Mouse (Mus musculus): ENCODE measurements around the gene Qprt.
A peak's percentile ranks its signal among the peaks of the same experiment; 100 is the strongest.

Qprt gene

GRCm38 (mm10) chr7:127099528-127099927 is 22.5 kb downstream of the Qprt start:
- DNase-seq (ENCODE audit: inconsistent age in 2 of 2, low spot score in 1 of 2) = no peak

GRCm38 (mm10) chr7:127098950-127099349 is 23.1 kb downstream of the Qprt start:
- no peak for DNase-seq (ENCODE audit: inconsistent age in 2 of 2, low spot score in 1 of 2)

GRCm38 (mm10) chr7:127098521-127098920 is 23.5 kb downstream of the Qprt start:
- no peak for DNase-seq (ENCODE audit: inconsistent age in 2 of 2, low spot score in 1 of 2)

GRCm38 (mm10) chr7:127096456-127096855 is 25.6 kb downstream of the Qprt start:
- DNase-seq (ENCODE audit: inconsistent age in 2 of 2, low spot score in 1 of 2) = no peak

- DNase-seq (ENCODE audit: inconsistent age in 2 of 2, low spot score in 1 of 2) = no peak
Measured at GRCm38 (mm10) chr7:127093914-127094313, 28.1 kb downstream of the Qprt start.

GRCm38 (mm10) chr7:127091114-127091896 is 30.7 kb downstream of the Qprt start, which contains the start of gene AI467606:
Gene AI467606, plus strand, starts transcription at chr7:127091359.
- DNase-seq (ENCODE audit: inconsistent age in 2 of 2, low spot score in 1 of 2) = peak; percentile 39 to 61

GRCm38 (mm10) chr7:127090154-127091113 is 31.6 kb downstream of the Qprt start:
- DNase-seq (ENCODE audit: inconsistent age in 2 of 2, low spot score in 1 of 2) = no peak

GRCm38 (mm10) chr7:127088901-127089845 is 32.9 kb downstream of the Qprt start:
- DNase-seq (ENCODE audit: inconsistent age in 2 of 2, low spot score in 1 of 2) = no peak

- no peak for DNase-seq (ENCODE audit: inconsistent age in 2 of 2, low spot score in 1 of 2)
Measured at GRCm38 (mm10) chr7:127088083-127088482, 33.9 kb downstream of the Qprt start.

- peak; percentile 45 to 73 for DNase-seq (ENCODE audit: inconsistent age in 2 of 2, low spot score in 1 of 2)
Measured at GRCm38 (mm10) chr7:127087278-127088010, 34.6 kb downstream of the Qprt start, which contains the start of gene Zg16. Gene Zg16, minus strand, starts transcription at chr7:127087328.

GRCm38 (mm10) chr7:127085751-127086150 is 36.3 kb downstream of the Qprt start:
- peak in 1 of 2 experiments; percentile 60 for DNase-seq (ENCODE audit: inconsistent age in 2 of 2, low spot score in 1 of 2)

- no peak for DNase-seq (ENCODE audit: inconsistent age in 2 of 2, low spot score in 1 of 2)
Measured at GRCm38 (mm10) chr7:127084794-127085193, 37.2 kb downstream of the Qprt start.

- no peak for DNase-seq (ENCODE audit: inconsistent age in 2 of 2, low spot score in 1 of 2)
Measured at GRCm38 (mm10) chr7:127083689-127084088, 38.3 kb downstream of the Qprt start.

- no peak for DNase-seq (ENCODE audit: inconsistent age in 2 of 2, low spot score in 1 of 2)
Measured at GRCm38 (mm10) chr7:127082995-127083394, 39.0 kb downstream of the Qprt start.

GRCm38 (mm10) chr7:127082271-127082670 is 39.8 kb downstream of the Qprt start:
- no peak for DNase-seq (ENCODE audit: inconsistent age in 2 of 2, low spot score in 1 of 2)

GRCm38 (mm10) chr7:127080045-127080444 is 42.0 kb downstream of the Qprt start:
- DNase-seq (ENCODE audit: inconsistent age in 2 of 2, low spot score in 1 of 2) = no peak

- DNase-seq (ENCODE audit: inconsistent age in 2 of 2, low spot score in 1 of 2) = no peak
Measured at GRCm38 (mm10) chr7:127077692-127078091, 44.3 kb downstream of the Qprt start.

- no peak for DNase-seq (ENCODE audit: inconsistent age in 2 of 2, low spot score in 1 of 2)
Measured at GRCm38 (mm10) chr7:127076188-127076587, 45.8 kb downstream of the Qprt start.

GRCm38 (mm10) chr7:127073221-127073620 is 48.8 kb downstream of the Qprt start:
- peak; percentile 48 to 78 for DNase-seq (ENCODE audit: inconsistent age in 2 of 2, low spot score in 1 of 2)

Measured in adrenal gland, adult (tissue).